Mouse (Mus musculus) ES-E14 (cell line): ENCODE data around the gene Ccdc175. TPM values are rescaled to one million over a fixed set of nuclear protein-coding genes. Genes with fewer than 3 reads are reported as not detected.

Experiments
- DNase-seq: peaks from one replicate; pipeline ENCODE4 v3.0.0-alpha.2; 2013; ENCODE audit warnings: low read depth, low spot score
- H3K27ac ChIP-seq: 2 replicates; pipeline ENCODE4 v1.5.1; 2012; ENCODE audit warnings: low read depth, mild to moderate bottlenecking, low read length, moderate library complexity, mixed read lengths; ENCODE audit not compliant: poor library complexity, insufficient read depth, severe bottlenecking
- H3K36me3 ChIP-seq: 2 replicates; pipeline ENCODE4 v1.6.1; 2012; ENCODE audit warnings: mild to moderate bottlenecking, low read length, moderate library complexity, mixed read lengths; ENCODE audit not compliant: control insufficient read depth, poor library complexity, insufficient read depth, severe bottlenecking
- H3K4me1 ChIP-seq, 2 experiments: fragments of 150-350 bp in 1 of 2; sonication (generic) in 1 of 2; 2 replicates each; pipeline ENCODE4 v1.6.1; 2012; ENCODE audit warnings: low read length in 2 of 2, mild to moderate bottlenecking in 1 of 2, mixed read lengths in 1 of 2; ENCODE audit not compliant: control insufficient read depth in 2 of 2, insufficient read depth in 2 of 2, poor library complexity in 1 of 2
- H3K4me3 ChIP-seq, 2 experiments: fragments of 150-350 bp in 1 of 2; sonication (generic) in 1 of 2; 2 replicates each; pipeline ENCODE4 v1.5.1; 2012; ENCODE audit warnings: low read length in 2 of 2, low read depth in 1 of 2, mild to moderate bottlenecking in 1 of 2, mixed read lengths in 1 of 2; ENCODE audit not compliant: insufficient read depth in 1 of 2, poor library complexity in 1 of 2, severe bottlenecking in 1 of 2
- H3K9ac ChIP-seq: 2 replicates; pipeline ENCODE4 v1.6.1; 2012; ENCODE audit warnings: low read depth, mild to moderate bottlenecking, low read length, mixed read lengths; ENCODE audit not compliant: poor library complexity, insufficient read depth, severe bottlenecking
- H3K9me3 ChIP-seq: fragments of 150-350 bp; sonication (generic); 2 replicates; pipeline ENCODE4 v1.6.1; 2012; ENCODE audit warnings: low read depth, mild to moderate bottlenecking, low read length; ENCODE audit not compliant: control insufficient read depth, insufficient read depth
- CHD2 ChIP-seq: IDR thresholded peaks from 2 replicates; pipeline ENCODE4 v1.6.1; 2014; ENCODE audit warnings: mild to moderate bottlenecking, low read depth, low read length, inconsistent platforms
- HCFC1 ChIP-seq: IDR thresholded peaks from 2 replicates; pipeline ENCODE4 v1.6.1; 2012; ENCODE audit warnings: low read length, inconsistent platforms, borderline replicate concordance; ENCODE audit not compliant: insufficient read depth
- MAFK ChIP-seq: IDR thresholded peaks from 2 replicates; pipeline ENCODE4 v1.6.1; 2014; ENCODE audit warnings: mild to moderate bottlenecking, low read depth, low read length, inconsistent platforms; ENCODE audit not compliant: insufficient read depth
- ZC3H11A ChIP-seq: IDR thresholded peaks from 2 replicates; pipeline ENCODE4 v1.6.1; 2012; ENCODE audit warnings: low read depth, mild to moderate bottlenecking, inconsistent platforms, low read length, borderline replicate concordance
- ZNF384 ChIP-seq: IDR thresholded peaks from 2 replicates; pipeline ENCODE4 v1.6.1; 2012; ENCODE audit warnings: low read depth, low read length, inconsistent platforms
- in situ Hi-C, 2 experiments: fragments of 600-800 bp; cut with MboI; formaldehyde crosslinking; loops; one replicate each; pipeline ENCODE4 v1.15.1; 2025; ENCODE audit warnings: low sequenced_read_pairs in 2 of 2, inconsistent platforms in 1 of 2; ENCODE audit not compliant: unreplicated experiment in 2 of 2
- total RNA-seq: library from RNA; depleted of rRNA; stranded (reverse); fragments of 300-350 nt; gene quantifications from 2 replicates; pipeline ENCODE4 v1.2.3, GENCODE M21; 2012

Gene Ccdc175
- total RNA-seq, 1 experiment: 0.09 TPM

DNA sequence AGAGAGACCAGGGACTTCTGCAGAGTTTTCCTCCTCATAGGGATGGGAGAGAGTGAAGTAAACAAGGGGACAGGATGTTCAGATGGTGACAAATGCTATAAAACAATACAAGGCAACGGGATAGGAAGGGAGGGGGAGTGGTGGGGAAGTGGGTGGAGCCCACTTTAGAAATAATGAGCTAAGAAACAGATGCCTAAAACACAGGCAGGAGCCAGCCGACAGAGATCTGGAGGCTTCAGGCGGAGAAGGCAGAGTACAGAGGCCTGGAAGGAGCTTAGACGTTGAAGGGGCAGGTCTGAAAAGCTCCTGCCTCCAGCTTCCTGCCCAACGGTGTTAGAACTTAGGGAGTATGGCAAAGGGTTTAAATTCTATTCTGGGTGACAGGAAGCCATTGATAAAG lies 28.7 kb upstream of the Ccdc175 start:
- H3K9me3 ChIP-seq: no peaks in the 10 kb centered on the region
- H3K36me3 ChIP-seq: no peaks in the 10 kb centered on the region
- TF ChIP-seq ZNF384: no peak
- no peak for DNase-seq
- H3K9ac ChIP-seq: no peak overlapping the region
- H3K4me1 ChIP-seq: no peaks in the 10 kb centered on the region
- no peak overlapping the region for H3K27ac ChIP-seq
- no peak overlapping the region for H3K4me3 ChIP-seq
- in situ Hi-C loops: no loop called here

- no peak for DNase-seq
- Histone ChIP-seq H3K4me1 (no peaks in the 10 kb centered on the region; a peak in 1 of 4 replicates), H3K36me3 (no peaks in the 10 kb centered on the region), H3K9me3 (no peaks in the 10 kb centered on the region), H3K9ac (no peak overlapping the region), H3K27ac (no peak overlapping the region), H3K4me3 (no peak overlapping the region)
- in situ Hi-C loops: no loop called here
- TF ChIP-seq ZC3H11A: no peak
- no peak for TF ChIP-seq CHD2
- TF ChIP-seq ZNF384: no peak
- no peak for TF ChIP-seq MAFK
- no peak for TF ChIP-seq HCFC1
Observed at GRCm38 (mm10) chr12:72200828-72201227, 16.0 kb upstream of the Ccdc175 start.

GRCm38 (mm10) chr12:72197925-72198486 lies 13.2 kb upstream of the Ccdc175 start:
- peak; percentile 54 for DNase-seq
- peak overlapping the region; percentile 26 to 59; a peak in 2 of 4 replicates for H3K4me3 ChIP-seq

GRCm38 (mm10) chr12:72197434-72197833 lies 12.6 kb upstream of the Ccdc175 start:
- Histone ChIP-seq H3K4me1 (no peaks in the 10 kb centered on the region; a peak in 1 of 4 replicates), H3K9me3 (no peaks in the 10 kb centered on the region), H3K9ac (no peak overlapping the region), H3K27ac (no peak overlapping the region), H3K4me3 (no peak overlapping the region), H3K36me3 (no peaks in the 10 kb centered on the region)
- DNase-seq: no peak
- TF ChIP-seq ZNF384: no peak
- no peak for TF ChIP-seq HCFC1
- no peak for TF ChIP-seq CHD2
- no peak for TF ChIP-seq ZC3H11A
- TF ChIP-seq MAFK: peak; percentile 73
- in situ Hi-C loops: no loop called here

More at GRCm38 (mm10) chr12:72197925-72198486, 13.2 kb upstream of the Ccdc175 start:
- Histone ChIP-seq H3K36me3 (no peaks in the 10 kb centered on the region), H3K27ac (no peak overlapping the region), H3K4me1 (no peaks in the 10 kb centered on the region; a peak in 1 of 4 replicates), H3K9me3 (no peaks in the 10 kb centered on the region), H3K9ac (no peak overlapping the region)
- no peak for TF ChIP-seq CHD2
- in situ Hi-C loops: no loop called here

GRCm38 (mm10) chr12:72179561-72179960 lies 5.3 kb downstream of the Ccdc175 start:
- Histone ChIP-seq H3K27ac (no peak overlapping the region), H3K9me3 (no peaks in the 10 kb centered on the region), H3K4me3 (no peak overlapping the region), H3K9ac (no peak overlapping the region), H3K36me3 (no peaks in the 10 kb centered on the region), H3K4me1 (no peaks in the 10 kb centered on the region)
- in situ Hi-C loops: no loop called here
- DNase-seq: no peak
- TF ChIP-seq ZC3H11A (no peak), MAFK (no peak), ZNF384 (no peak), CHD2 (no peak), HCFC1 (no peak)
